Mouse (Mus musculus) heart, embryonic 11.5 days (tissue): Measurements from ENCODE around the gene Serpina6. TPM values are rescaled to one million over a fixed set of nuclear protein-coding genes. Genes with fewer than 3 reads are reported as not detected.

ENCODE experiments used
- ATAC-seq: fragments of 200-750 bp; cut with Nextera tagmentation; replicated peaks from 2 replicates; pipeline ENCODE4 v1.8.0; 2017; ENCODE audit warnings: moderate library complexity; ENCODE audit not compliant: insufficient number of reproducible peaks, low FRiP score, low TSS enrichment
- H3K27ac ChIP-seq: fragments of 300-500 bp; sonication (generic); 2 replicates; pipeline ENCODE4 v1.5.1; 2014; ENCODE audit warnings: mild to moderate bottlenecking, low read depth, low read length
- H3K27me3 ChIP-seq: fragments of 300-500 bp; sonication (generic); 2 replicates; pipeline ENCODE4 v1.6.1; 2014; ENCODE audit warnings: mild to moderate bottlenecking, low read length, mixed read lengths; ENCODE audit not compliant: control insufficient read depth, insufficient read depth
- H3K36me3 ChIP-seq: fragments of 300-500 bp; sonication (generic); 2 replicates; pipeline ENCODE4 v1.6.1; 2014; ENCODE audit warnings: mild to moderate bottlenecking, low read length, moderate library complexity, mixed read lengths; ENCODE audit not compliant: control insufficient read depth, insufficient read depth
- H3K4me1 ChIP-seq: fragments of 300-500 bp; sonication (generic); 2 replicates; pipeline ENCODE4 v1.6.1; 2014; ENCODE audit warnings: low read length; ENCODE audit not compliant: control insufficient read depth, insufficient read depth
- H3K4me2 ChIP-seq: fragments of 300-500 bp; sonication (generic); 2 replicates; pipeline ENCODE4 v1.6.1; 2014; ENCODE audit warnings: mild to moderate bottlenecking, moderate library complexity
- H3K4me3 ChIP-seq: fragments of 300-500 bp; sonication (generic); 2 replicates; pipeline ENCODE4 v1.5.1; 2014; ENCODE audit warnings: low read depth, low read length
- H3K9ac ChIP-seq: fragments of 300-500 bp; sonication (generic); 2 replicates; pipeline ENCODE4 v1.6.1; 2014; ENCODE audit warnings: mild to moderate bottlenecking, low read depth, low read length, moderate library complexity
- H3K9me3 ChIP-seq: fragments of 300-500 bp; sonication (generic); replicated peaks from 2 replicates; pipeline ENCODE4 v1.6.1; 2016; ENCODE audit warnings: low read length; ENCODE audit not compliant: control insufficient read depth
- WGBS: fragments of 180-500 bp; shearing (Covaris S2); extraction: QIAGEN DNeasy Blood & Tissue Kit; methylation state at CpG from one replicate; pipeline ENCODE4 v1.1.7; 2014; ENCODE audit not compliant: insufficient replicate concordance; 5-methylcytosine and 5-hydroxymethylcytosine counted together
- polyA plus RNA-seq: library from polyadenylated mRNA; unstranded; fragments of >200 nt; fragmentation: Nextera tagmentation; extraction: Ambion mirVana; gene quantifications from 2 replicates; pipeline ENCODE4 v1.2.1, GENCODE M21; 2014

Serpina6 gene
- 3.3 and 18.3 TPM in 2 replicates for polyA plus RNA-seq

DNA sequence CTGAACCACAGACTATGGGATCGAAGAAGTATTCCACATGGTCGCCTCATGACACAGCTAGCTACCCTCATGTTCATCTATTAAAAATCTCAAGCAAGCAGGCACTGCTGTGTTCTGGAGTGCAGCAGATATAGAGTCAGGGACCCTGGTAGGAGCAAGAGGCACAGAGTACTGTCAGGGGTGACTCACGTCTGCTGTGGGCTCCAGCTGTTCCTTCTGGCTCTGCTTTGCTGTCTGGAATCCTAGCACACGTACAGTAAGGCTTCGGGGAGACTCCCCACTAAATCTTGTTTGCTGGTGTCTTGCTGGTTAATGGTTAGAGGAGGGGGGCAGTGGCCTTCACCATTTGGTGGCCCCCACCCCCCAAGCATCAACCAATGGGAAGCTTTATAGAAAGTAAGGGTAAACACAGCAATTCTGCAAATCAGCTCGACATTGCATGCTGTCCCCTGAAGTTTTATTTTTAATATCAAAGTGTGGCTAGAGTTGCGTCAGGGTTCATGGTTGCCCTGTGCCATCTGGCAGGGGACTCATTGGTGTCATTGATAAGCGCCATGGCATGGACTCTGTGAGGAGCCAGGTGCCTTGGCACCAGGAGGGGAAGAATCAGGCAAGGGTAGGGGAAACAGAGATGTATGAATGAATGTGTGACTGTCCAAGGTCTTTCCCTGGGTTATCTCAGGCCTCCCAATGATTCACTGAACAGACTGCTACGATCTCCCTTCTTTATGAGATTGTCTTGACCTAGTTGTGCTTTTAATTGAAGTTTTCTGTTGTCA is at the start of gene Serpina6:
Gene Serpina6 (minus strand): TSS at position 365 of the 779 bp plus-strand sequence.
- WGBS, result 70% methylated on average over 9 of the region's 9 CpGs
- Histone ChIP-seq H3K27me3 (no peaks in the 10 kb centered on the region), H3K27ac (no peak within 1 kb of the TSS), H3K9me3 (no peaks in the 10 kb centered on the region), H3K36me3 (no peaks in the 10 kb centered on the region), H3K4me1 (no peaks in the 10 kb centered on the region), H3K9ac (no peak within 1 kb of the TSS), H3K4me2 (no peak within 1 kb of the TSS), H3K4me3 (no peak within 1 kb of the TSS)
- no peak for ATAC-seq

DNA sequence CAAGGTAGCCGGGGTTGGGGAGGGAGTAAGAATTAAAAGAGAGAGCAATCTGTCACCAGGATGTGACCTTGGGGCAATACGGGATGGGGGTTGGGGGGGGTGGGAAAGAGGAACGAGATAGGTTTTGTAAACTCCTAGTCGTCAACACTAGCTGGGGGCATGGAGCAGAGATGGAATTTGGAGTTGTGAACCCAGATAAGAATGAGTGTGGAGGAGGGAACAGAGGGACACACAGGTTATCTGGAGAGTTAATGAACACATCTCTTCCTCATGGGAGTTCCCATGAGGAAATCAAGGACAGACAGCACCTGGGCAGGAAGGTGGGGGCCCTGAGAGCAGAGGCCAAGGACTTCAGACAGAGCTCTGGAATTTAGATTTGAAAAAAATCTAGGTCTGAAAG is 49.1 kb upstream of the Serpina6 start:
- H3K9me3 ChIP-seq, result no peaks in the 10 kb centered on the region
- ATAC-seq, result no peak
- no peak overlapping the region for H3K4me3 ChIP-seq
- no peak overlapping the region for H3K9ac ChIP-seq
- no peaks in the 10 kb centered on the region; the same call in 1 of the 2 replicates for H3K4me1 ChIP-seq
- H3K27ac ChIP-seq, result no peak overlapping the region
- no peaks in the 10 kb centered on the region for H3K27me3 ChIP-seq
- H3K4me2 ChIP-seq, result no peak overlapping the region
- 31% methylated on average over 4 of the region's 4 CpGs for WGBS
- no peaks in the 10 kb centered on the region for H3K36me3 ChIP-seq

DNA sequence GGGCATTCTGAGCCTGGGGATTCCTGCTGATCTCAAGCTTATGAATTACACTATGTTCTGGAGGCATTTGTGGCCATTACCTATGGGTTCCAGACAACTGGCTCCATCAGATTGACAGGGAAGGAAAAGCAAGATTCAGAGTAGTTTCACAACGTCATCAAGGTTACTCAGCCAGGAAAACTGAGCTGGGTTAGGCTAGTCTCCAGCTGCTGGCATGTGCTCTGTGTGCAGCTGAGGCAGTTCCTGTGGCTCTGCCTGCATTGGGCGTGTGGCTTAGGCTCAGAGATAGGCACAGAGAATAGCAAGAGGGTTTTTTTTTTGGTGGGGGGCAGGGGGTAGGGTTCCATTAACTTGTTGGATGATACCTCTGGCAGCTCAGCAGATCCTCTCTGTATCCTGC is 48.5 kb upstream of the Serpina6 start:
- no peaks in the 10 kb centered on the region; the same call in 1 of the 2 replicates for H3K4me1 ChIP-seq
- whole genome bisulfite sequencing, result 39% methylated on average over 2 of the region's 2 CpGs
- no peaks in the 10 kb centered on the region for H3K36me3 ChIP-seq
- no peak overlapping the region for H3K27ac ChIP-seq
- no peak overlapping the region for H3K4me3 ChIP-seq
- ATAC-seq, result no peak
- no peaks in the 10 kb centered on the region for H3K27me3 ChIP-seq
- no peaks in the 10 kb centered on the region for H3K9me3 ChIP-seq
- no peak overlapping the region for H3K9ac ChIP-seq
- no peak overlapping the region for H3K4me2 ChIP-seq

DNA sequence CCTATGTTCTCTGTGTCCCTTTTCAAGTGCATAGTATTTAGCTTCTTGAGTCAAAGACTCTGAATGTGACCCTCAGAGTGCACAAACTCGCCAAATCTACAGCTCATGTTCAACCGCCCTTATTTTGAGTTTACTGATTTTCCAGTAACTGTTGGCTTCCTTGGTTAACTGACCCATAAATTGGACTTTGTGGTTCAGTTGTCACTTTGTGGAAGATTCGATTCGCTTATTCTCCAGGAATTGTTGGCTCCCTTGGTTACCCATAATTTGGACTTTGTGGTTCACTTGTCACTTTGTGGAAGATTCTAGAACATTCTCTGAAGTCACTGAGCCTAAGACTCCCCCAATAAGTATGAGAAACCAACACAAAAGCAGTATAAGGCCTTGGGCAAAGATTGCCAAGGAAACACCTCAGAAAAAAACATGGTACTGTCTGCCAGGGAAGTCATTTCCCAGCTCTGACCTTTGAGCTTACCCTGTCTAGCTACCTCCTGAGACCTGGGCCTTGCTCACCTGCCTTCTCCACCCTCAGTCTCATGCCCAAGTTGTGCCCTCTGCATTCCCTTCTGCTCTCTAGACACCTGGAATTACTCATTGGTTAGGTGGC is 43.2 kb upstream of the Serpina6 start:
- WGBS, result 77% methylated on average over 4 of the region's 4 CpGs
- Histone ChIP-seq H3K4me2 (no peak overlapping the region), H3K9me3 (no peaks in the 10 kb centered on the region), H3K27ac (no peak overlapping the region), H3K27me3 (no peaks in the 10 kb centered on the region), H3K4me1 (no peaks in the 10 kb centered on the region; the same call in 1 of the 2 replicates), H3K36me3 (no peaks in the 10 kb centered on the region), H3K4me3 (no peak overlapping the region), H3K9ac (no peak overlapping the region)
- ATAC-seq, result no peak

DNA sequence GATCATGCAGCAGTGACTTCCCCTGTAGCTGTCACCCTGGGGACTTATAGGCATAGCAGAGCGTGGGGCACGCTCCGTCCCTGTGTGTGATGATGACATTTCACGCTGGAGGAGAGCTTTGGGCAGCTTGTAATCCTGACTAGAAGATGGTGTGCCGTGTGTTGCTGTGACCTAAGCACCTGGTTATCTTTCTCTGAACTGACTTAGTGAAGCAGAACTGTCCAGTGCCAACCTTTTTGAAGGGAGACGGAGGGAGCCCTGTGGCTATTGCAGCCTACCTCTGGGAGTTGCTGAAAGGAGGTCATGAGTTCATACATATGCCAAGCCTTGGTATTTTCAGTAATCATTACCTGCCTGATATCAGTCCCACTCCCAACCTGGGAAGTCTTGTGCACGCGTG is 38.4 kb upstream of the Serpina6 start, which contains the start of gene Serpina1f:
Gene Serpina1f (minus strand): TSS at position 101 of the 400 bp plus-strand sequence.
- no peaks in the 10 kb centered on the region; the same call in 1 of the 2 replicates for H3K4me1 ChIP-seq
- no peak within 1 kb of the TSS for H3K9ac ChIP-seq
- no peak within 1 kb of the TSS for H3K4me2 ChIP-seq
- no peak within 1 kb of the TSS for H3K27ac ChIP-seq
- no peak within 1 kb of the TSS for H3K4me3 ChIP-seq
- no peaks in the 10 kb centered on the region for H3K27me3 ChIP-seq
- WGBS, result 77% methylated on average over 8 of the region's 8 CpGs
- H3K36me3 ChIP-seq, result no peaks in the 10 kb centered on the region
- no peaks in the 10 kb centered on the region for H3K9me3 ChIP-seq
- no peak for ATAC-seq

DNA sequence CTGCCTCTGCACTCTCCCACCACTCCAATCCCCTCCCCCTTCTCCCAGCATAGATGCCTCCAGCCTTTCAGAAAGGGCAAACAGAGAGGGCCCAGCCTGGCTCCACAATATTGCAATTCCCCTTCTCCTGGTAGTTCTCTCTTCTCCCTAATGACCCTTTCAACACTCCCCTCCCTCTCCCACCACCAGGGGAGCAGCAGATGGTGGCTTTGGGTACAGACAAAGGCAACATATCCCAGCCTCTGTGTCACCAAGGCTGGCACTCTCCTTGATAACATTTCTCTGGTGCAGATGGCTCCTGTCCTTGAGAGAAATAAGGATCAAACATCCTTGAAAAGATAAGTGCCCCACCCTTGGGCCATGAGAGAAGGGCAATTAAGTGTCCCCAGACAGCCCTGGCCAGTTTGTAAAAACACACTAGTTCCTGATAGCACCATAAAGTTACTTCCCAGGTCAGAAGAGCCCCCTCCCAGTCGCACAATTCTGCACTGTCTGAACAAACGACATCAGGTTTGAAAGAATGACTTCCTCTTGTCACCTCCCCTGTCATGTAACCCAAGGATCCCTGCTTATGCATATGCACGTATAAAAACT is 31.3 kb upstream of the Serpina6 start:
- Histone ChIP-seq H3K4me2 (no peak overlapping the region), H3K27ac (no peak overlapping the region), H3K4me1 (0 out of 2 replicates have a peak, but pooled peaks cover 4% of the 10 kb centered on the region), H3K36me3 (no peaks in the 10 kb centered on the region), H3K4me3 (no peak overlapping the region), H3K27me3 (no peaks in the 10 kb centered on the region), H3K9ac (no peak overlapping the region), H3K9me3 (no peaks in the 10 kb centered on the region)
- ATAC-seq, result no peak
- WGBS, result 24% methylated on average over 3 of the region's 3 CpGs

DNA sequence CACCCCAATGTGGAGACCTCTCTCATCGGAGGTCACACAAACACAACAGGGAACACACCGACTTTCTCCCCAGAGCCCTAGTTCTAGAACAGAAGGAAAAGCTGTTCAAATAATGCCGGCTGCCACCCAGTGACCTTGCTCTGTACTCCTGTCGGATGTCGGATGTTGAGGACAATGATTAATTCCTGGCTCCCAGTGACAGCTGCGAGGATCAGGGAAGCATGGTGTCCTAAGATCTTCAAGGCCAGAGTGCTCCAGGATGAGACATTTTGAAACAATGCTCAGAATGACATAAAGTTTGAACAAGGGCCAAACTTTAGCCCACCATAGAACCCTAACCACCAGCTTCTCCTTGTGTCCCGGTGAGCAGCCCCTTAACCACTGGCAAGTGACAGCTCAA is 30.0 kb upstream of the Serpina6 start:
- WGBS, result 52% methylated on average over 7 of the region's 7 CpGs
- no peak overlapping the region for H3K9ac ChIP-seq
- no peak for ATAC-seq

DNA sequence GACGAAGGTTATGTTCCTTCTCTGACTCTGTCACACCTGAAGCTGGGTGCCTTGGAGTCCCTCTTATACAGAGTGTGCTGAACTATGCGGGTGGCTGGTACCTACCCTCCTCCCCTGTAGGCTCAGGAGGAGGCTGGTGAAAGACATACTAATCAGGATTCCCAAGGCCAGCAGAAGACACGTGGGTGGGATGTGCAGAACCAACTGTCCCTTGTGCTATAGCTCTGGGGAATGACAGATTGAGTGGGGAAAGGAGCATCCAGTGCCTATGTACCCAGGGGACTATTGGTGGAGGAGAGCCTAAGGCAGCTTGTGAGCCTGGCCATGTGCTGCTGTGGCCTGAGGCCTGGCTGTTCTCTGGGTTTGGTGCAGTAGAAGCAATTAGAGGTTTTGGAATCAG is 29.0 kb upstream of the Serpina6 start:
- no peaks in the 10 kb centered on the region; the same call in 1 of the 2 replicates for H3K27me3 ChIP-seq
- H3K27ac ChIP-seq, result no peak overlapping the region
- H3K9ac ChIP-seq, result no peak overlapping the region
- H3K4me2 ChIP-seq, result no peak overlapping the region
- no peaks in the 10 kb centered on the region for H3K36me3 ChIP-seq
- ATAC-seq, result no peak
- H3K4me1 ChIP-seq, result 0 out of 2 replicates have a peak, but pooled peaks cover 4% of the 10 kb centered on the region
- no peaks in the 10 kb centered on the region for H3K9me3 ChIP-seq
- WGBS, result 61% methylated on average over 3 of the region's 3 CpGs
- H3K4me3 ChIP-seq, result no peak overlapping the region

More for the DNA sequence above, 30.0 kb upstream of the Serpina6 start:
- H3K36me3 ChIP-seq, result no peaks in the 10 kb centered on the region
- H3K27me3 ChIP-seq, result no peaks in the 10 kb centered on the region; the same call in 1 of the 2 replicates
- no peak overlapping the region for H3K4me3 ChIP-seq
- no peaks in the 10 kb centered on the region for H3K9me3 ChIP-seq
- no peak overlapping the region for H3K4me2 ChIP-seq
- H3K27ac ChIP-seq, result no peak overlapping the region
- H3K4me1 ChIP-seq, result 0 out of 2 replicates have a peak, but pooled peaks cover 4% of the 10 kb centered on the region
